Mouse (Mus musculus): ENCODE data around the gene Arhgap15. TPM values are rescaled to one million over a fixed set of nuclear protein-coding genes. Genes with fewer than 3 reads are reported as not detected.

Gene Arhgap15
- total and polyA plus RNA-seq, 2 experiments = 0.12 to 2.4 TPM

DNA sequence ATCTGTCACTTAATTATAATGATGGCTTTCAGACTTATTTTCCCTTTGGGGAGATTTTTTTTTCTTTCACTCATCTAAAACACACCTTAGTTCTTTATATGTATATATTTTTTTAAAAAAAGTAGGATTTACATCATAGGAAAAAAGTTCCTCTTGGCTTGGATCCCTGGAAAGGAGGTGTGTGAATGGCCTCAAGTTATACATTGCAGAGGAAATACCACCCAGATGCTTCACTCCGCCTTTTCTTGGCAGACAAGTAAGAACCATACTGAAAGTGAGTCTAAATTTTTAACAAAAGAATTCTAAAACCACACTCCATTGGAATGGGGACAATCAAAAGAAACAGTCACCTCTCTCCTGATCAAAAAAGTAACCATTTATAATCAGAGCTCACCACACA lies 560.9 kb downstream of the Arhgap15 start:
- no peak for DNase-seq (ENCODE audit: extremely low read depth, low read depth, low spot score)
- no peaks in the 10 kb centered on the region for H3K27me3 ChIP-seq (ENCODE audit: control insufficient read depth, insufficient read depth, low read length)
- no peak overlapping the region for H3K4me3 ChIP-seq (ENCODE audit: insufficient read depth, low read depth, low read length)
- H3K79me2 ChIP-seq (ENCODE audit: control insufficient read depth, insufficient read depth, low read length) = no peaks in the 10 kb centered on the region
- no peaks in the 10 kb centered on the region for H3K4me1 ChIP-seq (ENCODE audit: control insufficient read depth, insufficient read depth, low read length)
- no peak overlapping the region for H3K9ac ChIP-seq (ENCODE audit: low read depth, low read length)
- no peaks in the 10 kb centered on the region for H3K36me3 ChIP-seq (ENCODE audit: control insufficient read depth, insufficient read depth, low read length)
- TF ChIP-seq CTCF (IDR thresholded peaks at IDR 0.05; ENCODE audit: low read depth, low read length) = no peak
- TF ChIP-seq POLR2A (IDR thresholded peaks at IDR 0.05; ENCODE audit: extremely low read depth, insufficient read depth, low read length) = no peak
- WGBS = 93% methylated on average over 1 of the region's 1 CpGs
- H3K27ac ChIP-seq (replicated peaks; ENCODE audit: insufficient read depth, low read depth, low read length) = no peak overlapping the region

DNA sequence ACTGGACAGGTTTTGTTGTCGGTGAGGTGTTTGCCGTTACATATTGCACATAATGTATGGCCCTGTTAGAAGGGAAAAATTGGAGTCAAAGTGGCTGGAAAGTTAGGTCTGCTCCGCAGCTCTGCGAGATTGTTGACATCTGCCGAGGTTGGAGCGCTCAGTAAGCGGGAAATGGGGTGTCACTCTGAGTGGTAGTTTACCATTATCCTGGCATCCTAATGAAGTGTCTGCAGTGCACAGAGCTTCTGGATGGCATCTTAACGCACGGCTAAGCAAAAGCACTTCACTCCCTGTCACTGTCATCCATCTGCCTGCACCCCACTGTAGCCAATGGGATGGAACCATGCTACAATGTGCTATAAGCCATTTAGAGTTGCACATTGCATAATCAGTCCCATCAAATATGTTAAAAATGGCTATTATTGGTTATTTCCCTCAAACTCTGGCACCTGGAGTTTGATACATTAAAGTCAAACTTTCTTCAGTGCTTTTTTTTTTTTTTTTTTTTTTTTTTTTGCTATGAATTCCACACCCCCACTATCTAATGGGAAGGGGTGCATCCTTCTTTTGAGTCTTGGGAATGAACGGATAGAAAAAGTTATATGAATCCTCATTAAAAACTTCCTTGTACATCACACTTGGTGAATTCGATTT lies 561.6 kb downstream of the Arhgap15 start:
- Histone ChIP-seq H3K27me3 (ENCODE audit: control insufficient read depth, insufficient read depth, low read length) (no peaks in the 10 kb centered on the region), H3K4me1 (ENCODE audit: control insufficient read depth, insufficient read depth, low read length) (no peaks in the 10 kb centered on the region), H3K27ac (replicated peaks; ENCODE audit: insufficient read depth, low read depth, low read length) (no peak overlapping the region), H3K9ac (ENCODE audit: low read depth, low read length) (no peak overlapping the region), H3K4me3 (ENCODE audit: insufficient read depth, low read depth, low read length) (no peak overlapping the region), H3K79me2 (ENCODE audit: control insufficient read depth, insufficient read depth, low read length) (no peaks in the 10 kb centered on the region), H3K36me3 (ENCODE audit: control insufficient read depth, insufficient read depth, low read length) (no peaks in the 10 kb centered on the region)
- no peak for TF ChIP-seq CTCF (IDR thresholded peaks at IDR 0.05; ENCODE audit: low read depth, low read length)
- TF ChIP-seq POLR2A (IDR thresholded peaks at IDR 0.05; ENCODE audit: extremely low read depth, insufficient read depth, low read length) = no peak
- WGBS = 93% methylated on average over 11 of the region's 11 CpGs
- no peak for DNase-seq (ENCODE audit: extremely low read depth, low read depth, low spot score)

DNA sequence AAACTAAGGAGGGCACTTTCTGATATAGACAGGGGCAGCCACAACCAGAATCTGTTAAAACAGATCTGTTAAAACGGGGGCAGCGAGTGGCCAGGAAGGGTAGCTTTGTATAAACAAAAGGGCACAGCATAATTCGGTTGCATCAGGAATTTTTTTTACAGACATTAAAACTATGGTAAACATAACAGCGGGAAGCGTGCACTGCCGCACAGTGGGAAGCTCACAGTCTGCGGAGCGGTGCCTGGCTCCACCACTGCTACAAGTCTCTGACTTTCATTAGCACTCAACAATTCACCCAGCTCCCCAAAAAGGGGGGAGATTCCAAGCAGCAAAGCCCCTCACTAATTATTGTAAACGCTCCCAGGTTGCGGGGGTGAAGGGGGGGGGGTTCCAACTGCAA lies 562.6 kb downstream of the Arhgap15 start:
- Histone ChIP-seq H3K27me3 (ENCODE audit: control insufficient read depth, insufficient read depth, low read length) (no peaks in the 10 kb centered on the region), H3K9ac (ENCODE audit: low read depth, low read length) (no peak overlapping the region), H3K36me3 (ENCODE audit: control insufficient read depth, insufficient read depth, low read length) (no peaks in the 10 kb centered on the region), H3K4me3 (ENCODE audit: insufficient read depth, low read depth, low read length) (no peak overlapping the region), H3K79me2 (ENCODE audit: control insufficient read depth, insufficient read depth, low read length) (no peaks in the 10 kb centered on the region), H3K27ac (replicated peaks; ENCODE audit: insufficient read depth, low read depth, low read length) (no peak overlapping the region), H3K4me1 (ENCODE audit: control insufficient read depth, insufficient read depth, low read length) (no peaks in the 10 kb centered on the region)
- TF ChIP-seq POLR2A (IDR thresholded peaks at IDR 0.05; ENCODE audit: extremely low read depth, insufficient read depth, low read length) (no peak), CTCF (IDR thresholded peaks at IDR 0.05; ENCODE audit: low read depth, low read length) (no peak)
- DNase-seq (ENCODE audit: extremely low read depth, low read depth, low spot score) = no peak
- 39% methylated on average over 10 of the region's 10 CpGs for WGBS

DNA sequence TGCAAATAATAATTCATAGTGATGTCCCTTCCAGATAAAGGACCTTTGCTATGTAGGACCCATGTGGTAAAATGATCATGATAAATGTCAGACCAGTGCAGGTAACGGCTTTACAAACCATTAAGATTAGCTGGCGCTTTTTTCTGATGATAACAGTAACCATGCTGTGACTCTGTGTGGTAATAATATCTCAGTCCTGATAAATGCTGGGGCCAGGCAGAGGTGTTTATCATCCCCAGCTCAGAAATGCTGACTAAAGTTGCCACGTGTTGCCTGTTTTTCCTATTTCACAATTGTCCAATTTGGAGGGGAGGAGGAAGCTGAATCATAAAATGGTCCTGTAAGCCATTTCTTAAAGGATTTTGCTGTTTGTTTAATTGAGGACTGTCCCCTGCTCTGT lies 564.9 kb downstream of the Arhgap15 start:
- H3K4me1 ChIP-seq (ENCODE audit: control insufficient read depth, insufficient read depth, low read length) = no peaks in the 10 kb centered on the region
- H3K4me3 ChIP-seq (ENCODE audit: insufficient read depth, low read depth, low read length) = no peak overlapping the region
- no peak for DNase-seq (ENCODE audit: extremely low read depth, low read depth, low spot score)
- no peaks in the 10 kb centered on the region for H3K36me3 ChIP-seq (ENCODE audit: control insufficient read depth, insufficient read depth, low read length)
- H3K79me2 ChIP-seq (ENCODE audit: control insufficient read depth, insufficient read depth, low read length) = no peaks in the 10 kb centered on the region
- TF ChIP-seq POLR2A (IDR thresholded peaks at IDR 0.05; ENCODE audit: extremely low read depth, insufficient read depth, low read length) = no peak
- 71% methylated on average over 3 of the region's 3 CpGs for WGBS
- H3K9ac ChIP-seq (ENCODE audit: low read depth, low read length) = no peak overlapping the region
- H3K27ac ChIP-seq (replicated peaks; ENCODE audit: insufficient read depth, low read depth, low read length) = no peak overlapping the region
- no peaks in the 10 kb centered on the region for H3K27me3 ChIP-seq (ENCODE audit: control insufficient read depth, insufficient read depth, low read length)

DNA sequence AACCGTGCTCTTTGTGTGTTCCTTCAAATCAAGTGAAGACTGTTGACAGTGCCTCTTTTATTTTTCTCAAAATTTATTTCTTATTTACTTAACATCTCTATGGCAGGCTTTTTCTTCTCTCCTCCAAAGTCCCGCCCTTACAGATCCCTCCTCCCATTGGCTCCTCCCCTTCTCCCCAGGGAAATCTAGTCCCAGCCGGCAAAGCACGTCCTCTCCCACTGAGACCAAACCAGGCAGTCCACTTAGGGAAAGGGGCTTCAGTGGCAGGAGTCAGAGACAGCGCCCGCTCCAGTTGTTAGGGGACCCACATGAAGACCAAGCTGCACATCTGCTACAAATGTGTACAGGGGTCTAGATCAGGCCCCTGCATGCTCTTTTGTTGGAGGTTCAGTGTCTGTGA lies 569.8 kb downstream of the Arhgap15 start:
- no peak for DNase-seq (ENCODE audit: extremely low read depth, low read depth, low spot score)
- no peaks in the 10 kb centered on the region for H3K27me3 ChIP-seq (ENCODE audit: control insufficient read depth, insufficient read depth, low read length)
- TF ChIP-seq CTCF (IDR thresholded peaks at IDR 0.05; ENCODE audit: low read depth, low read length) = no peak
- TF ChIP-seq POLR2A (IDR thresholded peaks at IDR 0.05; ENCODE audit: extremely low read depth, insufficient read depth, low read length) = no peak
- H3K36me3 ChIP-seq (ENCODE audit: control insufficient read depth, insufficient read depth, low read length) = no peaks in the 10 kb centered on the region
- 75% methylated on average over 6 of the region's 6 CpGs for WGBS
- H3K4me3 ChIP-seq (ENCODE audit: insufficient read depth, low read depth, low read length) = no peak overlapping the region
- H3K27ac ChIP-seq (replicated peaks; ENCODE audit: insufficient read depth, low read depth, low read length) = no peak overlapping the region
- H3K4me1 ChIP-seq (ENCODE audit: control insufficient read depth, insufficient read depth, low read length) = no peaks in the 10 kb centered on the region
- no peak overlapping the region for H3K9ac ChIP-seq (ENCODE audit: low read depth, low read length)
- H3K79me2 ChIP-seq (ENCODE audit: control insufficient read depth, insufficient read depth, low read length) = no peaks in the 10 kb centered on the region

DNA sequence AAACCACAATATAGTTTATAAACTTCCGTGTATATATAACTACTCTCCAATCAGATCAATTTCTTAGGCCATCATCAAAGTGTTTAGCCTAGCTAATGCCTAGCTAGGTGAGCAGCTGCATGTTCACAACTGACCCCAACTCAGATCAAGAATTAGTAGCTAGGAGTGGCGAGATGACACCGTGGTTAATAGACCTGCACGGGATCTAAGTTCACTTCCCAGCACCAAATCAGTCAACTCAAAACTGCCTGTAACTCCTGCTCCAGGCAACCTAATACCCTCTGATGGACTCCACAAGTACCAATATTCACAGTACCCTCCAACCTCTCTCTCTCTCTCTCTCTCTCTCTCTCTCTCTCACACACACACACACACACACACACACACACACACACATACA lies 570.9 kb downstream of the Arhgap15 start:
- Histone ChIP-seq H3K79me2 (ENCODE audit: control insufficient read depth, insufficient read depth, low read length) (no peaks in the 10 kb centered on the region), H3K36me3 (ENCODE audit: control insufficient read depth, insufficient read depth, low read length) (no peaks in the 10 kb centered on the region), H3K9ac (ENCODE audit: low read depth, low read length) (no peak overlapping the region), H3K27me3 (ENCODE audit: control insufficient read depth, insufficient read depth, low read length) (no peaks in the 10 kb centered on the region), H3K27ac (replicated peaks; ENCODE audit: insufficient read depth, low read depth, low read length) (no peak overlapping the region), H3K4me3 (ENCODE audit: insufficient read depth, low read depth, low read length) (no peak overlapping the region), H3K4me1 (ENCODE audit: control insufficient read depth, insufficient read depth, low read length) (no peaks in the 10 kb centered on the region)
- TF ChIP-seq CTCF (IDR thresholded peaks at IDR 0.05; ENCODE audit: low read depth, low read length) = no peak
- no peak for DNase-seq (ENCODE audit: extremely low read depth, low read depth, low spot score)
- 92% methylated on average over 4 of the region's 4 CpGs for WGBS
